Mouse (Mus musculus) kidney, embryonic 14.5 days (tissue): Measurements from ENCODE around the gene Pcsk6. TPM values are rescaled to one million over a fixed set of nuclear protein-coding genes. Genes with fewer than 3 reads are reported as not detected.

Experiments used
- ATAC-seq: fragments of 200-750 bp; cut with Nextera tagmentation; 2 replicates; pipeline ENCODE4 v1.8.0; 2017; ENCODE audit warnings: moderate number of reproducible peaks, mild to moderate bottlenecking, moderate TSS enrichment, moderate library complexity; ENCODE audit not compliant: low FRiP score, low TSS enrichment
- H3K27ac ChIP-seq: fragments of 300-500 bp; sonication (generic); 2 replicates; pipeline ENCODE4 v1.5.1; 2014; ENCODE audit warnings: low read depth, mild to moderate bottlenecking, low read length, moderate library complexity, mixed read lengths
- H3K27me3 ChIP-seq: fragments of 300-500 bp; sonication (generic); 2 replicates; pipeline ENCODE4 v1.6.1; 2014; ENCODE audit warnings: mild to moderate bottlenecking, low read length; ENCODE audit not compliant: control insufficient read depth, insufficient read depth
- H3K36me3 ChIP-seq: fragments of 300-500 bp; sonication (generic); 2 replicates; pipeline ENCODE4 v1.6.1; 2014; ENCODE audit warnings: low read length, mixed read lengths; ENCODE audit not compliant: control insufficient read depth, insufficient read depth
- H3K4me1 ChIP-seq: fragments of 300-500 bp; sonication (generic); 2 replicates; pipeline ENCODE4 v1.6.1; 2014; ENCODE audit warnings: low read length, mixed read lengths; ENCODE audit not compliant: control insufficient read depth, insufficient read depth
- H3K4me2 ChIP-seq: fragments of 300-500 bp; sonication (generic); replicated peaks from 2 replicates; pipeline ENCODE4 v1.6.1; 2014; ENCODE audit warnings: low read depth, mild to moderate bottlenecking, low read length
- H3K4me3 ChIP-seq: fragments of 300-500 bp; sonication (generic); 2 replicates; pipeline ENCODE4 v1.5.1; 2014; ENCODE audit warnings: mild to moderate bottlenecking, low read length
- H3K9ac ChIP-seq: fragments of 300-500 bp; sonication (generic); 2 replicates; pipeline ENCODE4 v1.6.1; 2014; ENCODE audit warnings: low read depth, mild to moderate bottlenecking, low read length, moderate library complexity
- H3K9me3 ChIP-seq: fragments of 300-500 bp; sonication (generic); 2 replicates; pipeline ENCODE4 v1.6.1; 2016; ENCODE audit warnings: low read length; ENCODE audit not compliant: control insufficient read depth
- WGBS: fragments of 180-500 bp; shearing (Covaris S2); extraction: QIAGEN DNeasy Blood & Tissue Kit; methylation state at CpG from one replicate; pipeline ENCODE4 v1.1.7; 2014; 5-methylcytosine and 5-hydroxymethylcytosine counted together
- polyA plus RNA-seq: library from polyadenylated mRNA; unstranded; fragments of >200 nt; fragmentation: Nextera tagmentation; extraction: Ambion mirVana; gene quantifications from 2 replicates; pipeline ENCODE4 v1.2.1, GENCODE M21; 2014

Pcsk6 gene
- polyA plus RNA-seq, 1 experiment from 2014 or later: 2.9 TPM

- Histone ChIP-seq H3K9me3 (no peaks in the 10 kb centered on the region), H3K27ac (no peak overlapping the region), H3K4me1 (no peaks in the 10 kb centered on the region), H3K4me2 (no peak overlapping the region), H3K36me3 (no peaks in the 10 kb centered on the region), H3K4me3 (no peak overlapping the region), H3K9ac (no peak overlapping the region), H3K27me3 (no peaks in the 10 kb centered on the region)
- no peak for ATAC-seq
- 88% methylated on average over 10 of the region's 10 CpGs for WGBS
Measured at GRCm38 (mm10) chr7:65971301-65971700, 109.8 kb downstream of the Pcsk6 start.

GRCm38 (mm10) chr7:65977286-65977685, 115.8 kb downstream of the Pcsk6 start:
- no peaks in the 10 kb centered on the region for H3K27me3 ChIP-seq
- no peak overlapping the region for H3K9ac ChIP-seq
- no peaks in the 10 kb centered on the region for H3K9me3 ChIP-seq
- H3K4me1 ChIP-seq: peaks cover 11% of the 10 kb centered on the region; the same call in 1 of the 2 replicates
- WGBS: 51% methylated on average over 5 of the region's 5 CpGs
- no peak overlapping the region for H3K4me3 ChIP-seq
- H3K27ac ChIP-seq: no peak overlapping the region
- no peaks in the 10 kb centered on the region for H3K36me3 ChIP-seq
- no peak overlapping the region for H3K4me2 ChIP-seq
- no peak for ATAC-seq

GRCm38 (mm10) chr7:65977977-65978376, 116.4 kb downstream of the Pcsk6 start:
- Histone ChIP-seq H3K4me2 (no peak overlapping the region), H3K36me3 (no peaks in the 10 kb centered on the region), H3K27me3 (no peaks in the 10 kb centered on the region), H3K27ac (no peak overlapping the region), H3K9ac (no peak overlapping the region), H3K4me3 (no peak overlapping the region), H3K4me1 (peaks cover 11% of the 10 kb centered on the region; the same call in 1 of the 2 replicates), H3K9me3 (no peaks in the 10 kb centered on the region)
- 67% methylated on average over 11 of the region's 11 CpGs for WGBS
- ATAC-seq: no peak

- Histone ChIP-seq H3K4me1 (peaks cover 11% of the 10 kb centered on the region; the same call in 1 of the 2 replicates), H3K9me3 (no peaks in the 10 kb centered on the region), H3K27ac (no peak overlapping the region), H3K4me3 (no peak overlapping the region), H3K4me2 (no peak overlapping the region), H3K36me3 (no peaks in the 10 kb centered on the region), H3K9ac (no peak overlapping the region), H3K27me3 (no peaks in the 10 kb centered on the region)
- ATAC-seq: no peak
- 67% methylated on average over 11 of the region's 11 CpGs for WGBS
Measured at GRCm38 (mm10) chr7:65978996-65979823, 117.7 kb downstream of the Pcsk6 start.

- Histone ChIP-seq H3K27me3 (no peaks in the 10 kb centered on the region), H3K36me3 (no peaks in the 10 kb centered on the region), H3K9ac (no peak overlapping the region), H3K4me2 (no peak overlapping the region), H3K4me1 (peaks cover 11% of the 10 kb centered on the region; the same call in 1 of the 2 replicates), H3K9me3 (no peaks in the 10 kb centered on the region), H3K4me3 (no peak overlapping the region), H3K27ac (no peak overlapping the region)
- 92% methylated on average over 9 of the region's 9 CpGs for WGBS
- no peak for ATAC-seq
Measured at GRCm38 (mm10) chr7:65980000-65980399, 118.5 kb downstream of the Pcsk6 start.

GRCm38 (mm10) chr7:65982057-65982456, 120.5 kb downstream of the Pcsk6 start:
- no peak for ATAC-seq
- H3K4me3 ChIP-seq: no peak overlapping the region
- no peaks in the 10 kb centered on the region for H3K9me3 ChIP-seq
- no peaks in the 10 kb centered on the region for H3K27me3 ChIP-seq
- no peak overlapping the region for H3K9ac ChIP-seq
- no peak overlapping the region for H3K4me2 ChIP-seq
- H3K36me3 ChIP-seq: no peaks in the 10 kb centered on the region
- H3K4me1 ChIP-seq: peaks cover 11% of the 10 kb centered on the region; the same call in 1 of the 2 replicates
- no peak overlapping the region for H3K27ac ChIP-seq
- 59% methylated on average over 3 of the region's 3 CpGs for WGBS

GRCm38 (mm10) chr7:65988249-65988648, 126.7 kb downstream of the Pcsk6 start:
- H3K36me3 ChIP-seq: no peaks in the 10 kb centered on the region
- WGBS: 85% methylated on average over 4 of the region's 4 CpGs
- no peak for ATAC-seq
- H3K4me3 ChIP-seq: no peak overlapping the region
- H3K4me1 ChIP-seq: no peaks in the 10 kb centered on the region
- no peak overlapping the region for H3K9ac ChIP-seq
- no peaks in the 10 kb centered on the region for H3K27me3 ChIP-seq
- no peak overlapping the region for H3K4me2 ChIP-seq
- H3K27ac ChIP-seq: no peak overlapping the region
- 0 out of 2 replicates have a peak, but pooled peaks cover 3% of the 10 kb centered on the region for H3K9me3 ChIP-seq

- Histone ChIP-seq H3K27ac (no peak overlapping the region), H3K27me3 (no peaks in the 10 kb centered on the region), H3K9me3 (0 out of 2 replicates have a peak, but pooled peaks cover 3% of the 10 kb centered on the region), H3K9ac (no peak overlapping the region), H3K36me3 (no peaks in the 10 kb centered on the region), H3K4me2 (no peak overlapping the region), H3K4me1 (no peaks in the 10 kb centered on the region), H3K4me3 (no peak overlapping the region)
- 94% methylated on average over 5 of the region's 5 CpGs for WGBS
- ATAC-seq: no peak
Measured at GRCm38 (mm10) chr7:65988709-65989108, 127.2 kb downstream of the Pcsk6 start.

GRCm38 (mm10) chr7:65992329-65992728, 130.8 kb downstream of the Pcsk6 start:
- Histone ChIP-seq H3K4me2 (no peak overlapping the region), H3K4me1 (no peaks in the 10 kb centered on the region), H3K9me3 (0 out of 2 replicates have a peak, but pooled peaks cover 3% of the 10 kb centered on the region), H3K36me3 (no peaks in the 10 kb centered on the region), H3K27ac (no peak overlapping the region), H3K9ac (no peak overlapping the region), H3K4me3 (no peak overlapping the region), H3K27me3 (no peaks in the 10 kb centered on the region)
- ATAC-seq: no peak
- 88% methylated on average over 6 of the region's 6 CpGs for WGBS
